Mouse (Mus musculus) cerebellum, postnatal 25 days (tissue): ENCODE measurements at regions not wholly inside any gene's neighbourhood (a gene's known extent, or its start where the extent isn't known, plus 50 kb on each side); places are given as distances from the start of the nearest gene placed in this dataset.

ENCODE experiments used
- DNase-seq, 2 experiments: peaks; one replicate each; pipeline ENCODE4 v3.0.0; 2021; ENCODE audit warnings: mixed read lengths in 2 of 2

DNA sequence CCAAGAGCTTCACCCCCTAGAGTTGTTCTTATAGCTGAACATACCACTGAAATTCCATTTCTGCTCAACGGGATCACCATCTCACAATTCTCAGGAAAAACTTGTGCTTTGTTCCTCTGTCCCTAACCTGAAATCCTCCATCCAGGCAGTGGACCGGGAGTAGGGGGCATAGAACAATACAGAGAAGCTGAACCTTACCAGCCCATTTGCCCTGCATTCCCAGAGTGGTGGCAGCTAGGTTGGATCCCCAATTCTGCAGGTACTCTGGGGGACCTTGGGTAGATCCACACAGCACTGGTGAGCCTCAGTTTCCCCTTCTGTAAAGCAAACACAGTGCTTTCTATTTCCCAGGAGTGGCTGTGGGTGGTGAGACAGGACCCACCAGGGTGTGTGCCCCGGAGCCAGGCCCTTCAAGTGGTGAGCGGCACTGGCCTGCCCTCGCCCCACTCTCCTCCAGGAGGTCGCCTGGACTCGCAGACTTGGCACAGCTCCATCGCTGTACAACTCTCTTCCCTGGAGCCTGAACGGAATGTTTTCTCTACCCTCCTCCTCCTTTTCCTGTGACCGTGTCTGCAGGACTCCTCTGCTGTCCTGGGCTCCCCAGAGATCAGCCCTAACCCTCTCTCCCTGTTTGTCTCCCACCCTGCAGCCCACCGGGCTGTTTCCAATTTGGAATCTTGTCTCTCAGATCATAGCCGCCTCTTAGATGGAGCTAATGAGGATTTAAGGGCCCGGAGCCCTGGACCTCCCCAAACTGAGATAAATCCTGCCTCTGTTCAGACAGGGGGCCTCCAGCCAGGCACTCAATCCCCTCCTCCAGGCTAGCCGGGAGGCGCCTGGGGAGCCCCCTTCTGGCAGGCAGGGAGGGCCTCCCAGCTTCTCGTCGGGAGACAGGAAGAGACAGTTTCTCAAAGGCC, 52.3 kb upstream of the Cux1 start:
- peak; percentile 11 to 22 for DNase-seq

DNA sequence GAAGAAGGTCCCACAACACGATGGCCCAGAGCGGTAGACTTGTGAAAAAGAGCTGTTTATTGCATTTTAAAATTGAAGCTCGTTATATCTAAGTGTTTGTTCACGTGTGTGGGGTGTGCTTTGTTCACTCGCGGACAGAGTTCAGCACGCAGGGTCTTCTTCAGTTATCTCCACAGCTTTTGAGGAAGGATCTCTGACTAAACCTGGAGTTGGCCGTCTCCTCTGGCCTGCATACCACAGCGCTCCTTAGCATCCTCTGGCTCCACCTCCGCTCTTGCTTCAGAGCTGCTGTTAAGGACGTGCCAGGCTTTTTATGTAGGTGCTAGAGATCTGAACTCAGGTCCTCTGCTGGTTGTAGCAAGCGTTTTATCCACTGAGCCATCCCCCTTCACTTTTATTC, 52.9 kb upstream of the Cux1 start:
- no peak for DNase-seq

DNA sequence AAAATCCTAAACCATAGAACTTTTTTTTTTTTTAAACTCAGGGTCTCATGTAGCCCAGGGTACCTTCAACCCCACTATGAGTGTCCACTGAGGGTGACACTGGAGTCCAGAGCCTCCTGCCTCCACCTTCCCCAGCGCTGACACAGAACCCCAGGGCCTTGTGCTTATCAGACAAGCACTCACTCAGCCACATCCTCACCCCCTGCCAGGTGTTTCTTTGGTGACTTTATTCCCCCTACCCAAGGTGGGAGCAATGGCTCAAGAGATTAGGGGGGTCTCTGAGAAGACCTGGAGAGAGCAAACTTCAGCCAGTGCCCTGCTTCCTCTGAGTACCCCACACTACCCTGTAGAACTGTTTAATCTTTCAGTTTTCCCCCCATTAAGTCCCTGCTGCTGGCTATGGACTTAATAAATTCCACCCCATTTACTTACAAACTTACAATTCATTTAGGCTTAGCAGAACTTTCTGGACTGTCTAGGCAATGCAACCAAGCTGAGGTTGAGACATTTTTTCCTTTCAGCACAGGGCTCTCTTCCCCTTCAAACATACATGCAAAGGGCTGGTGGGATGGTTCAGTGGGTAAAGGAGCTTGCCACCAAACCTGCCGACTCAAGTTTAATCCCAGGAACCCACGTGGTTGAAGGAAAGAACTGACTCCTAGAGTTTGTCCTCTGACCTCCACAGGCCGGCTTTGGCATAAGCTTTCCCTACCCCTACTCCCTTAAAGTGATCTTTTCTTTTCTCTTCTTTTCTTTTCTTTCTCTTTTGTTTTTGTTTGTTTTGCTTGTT, 54.2 kb upstream of the Cux1 start:
- no peak for DNase-seq

DNA sequence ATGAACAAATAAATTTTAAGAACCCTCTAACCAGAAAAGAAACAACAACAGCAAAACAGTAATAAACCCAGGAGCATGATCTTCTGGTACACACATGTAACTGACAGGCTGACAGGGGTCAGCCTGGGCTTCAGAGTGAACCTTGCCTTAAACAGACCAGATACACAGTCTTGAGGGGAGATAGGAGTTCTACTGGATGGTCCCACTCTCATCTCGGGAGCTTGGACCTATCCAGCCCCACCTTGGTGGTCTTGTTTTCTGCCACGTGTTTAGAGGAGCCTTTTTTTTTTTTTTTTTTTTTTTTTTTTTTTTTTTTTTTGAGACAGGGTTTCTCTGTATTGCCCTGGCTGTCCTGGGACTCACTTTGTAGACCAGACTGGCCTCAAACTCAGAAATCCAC, 54.9 kb upstream of the Cux1 start:
- no peak for DNase-seq

DNA sequence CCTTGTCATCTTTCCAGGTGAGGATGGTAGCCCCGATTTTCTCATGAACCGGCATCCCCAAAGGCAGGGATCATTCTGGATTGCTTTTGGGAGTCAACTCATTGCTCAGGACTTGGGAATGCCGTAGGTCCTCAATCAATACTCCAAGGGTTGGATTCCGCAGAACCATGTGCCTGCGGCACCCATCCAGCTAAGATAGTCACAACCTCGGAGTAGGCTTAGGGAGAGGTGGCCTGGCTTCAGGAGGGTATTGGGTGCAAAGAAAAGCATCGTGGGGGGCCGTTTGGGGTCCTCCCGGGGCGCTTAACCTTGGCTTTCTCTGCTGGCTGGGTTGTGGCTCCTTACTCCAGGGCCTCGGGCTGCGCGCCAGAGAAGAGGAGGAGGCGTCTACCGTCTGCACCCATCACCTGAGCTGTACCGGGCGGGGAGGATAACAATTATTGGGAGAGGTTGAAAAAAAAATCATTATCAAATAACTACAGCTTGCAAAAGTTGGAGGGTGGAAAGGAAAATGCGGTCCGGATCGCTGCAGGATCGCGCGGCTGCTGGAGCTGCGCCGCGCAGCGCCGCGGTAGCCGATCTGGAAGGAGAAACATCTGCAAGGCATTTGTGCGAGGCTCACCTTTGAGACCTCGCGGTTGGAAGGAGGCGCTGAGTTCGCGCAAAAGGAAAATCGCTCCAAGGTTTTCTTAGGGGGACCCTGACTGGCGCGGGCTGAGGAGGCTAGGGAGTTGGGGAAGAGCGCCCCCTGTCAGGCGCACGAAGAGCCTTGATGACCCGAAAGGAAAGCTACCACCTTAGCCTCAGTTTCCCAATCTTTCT, 55.6 kb upstream of the Cux1 start:
- peak; percentile 75 to 81 for DNase-seq

DNA sequence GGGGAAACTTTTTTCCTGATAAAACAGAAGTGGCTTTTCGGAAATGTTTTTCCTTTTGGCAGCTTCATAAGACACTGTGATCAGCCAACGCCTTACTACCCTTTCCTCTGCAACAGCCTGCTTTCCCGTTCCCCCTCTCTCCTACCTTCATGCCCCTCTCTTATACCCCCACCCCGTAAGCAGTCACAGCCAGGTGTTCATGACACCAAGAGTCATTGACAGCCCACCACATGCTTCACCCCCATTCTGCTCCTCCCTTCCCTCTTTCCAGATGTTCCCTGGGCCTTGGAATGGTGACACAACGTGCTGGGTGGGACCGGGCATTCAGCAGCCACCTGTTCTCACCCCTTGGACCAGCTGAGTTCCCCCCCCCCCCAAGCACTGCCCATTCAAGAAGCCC, 56.5 kb upstream of the Cux1 start:
- no peak for DNase-seq

- DNase-seq, result no peak
Measured at GRCm38 (mm10) chr5:136625176-136625991, 58.1 kb upstream of the Cux1 start.

DNA sequence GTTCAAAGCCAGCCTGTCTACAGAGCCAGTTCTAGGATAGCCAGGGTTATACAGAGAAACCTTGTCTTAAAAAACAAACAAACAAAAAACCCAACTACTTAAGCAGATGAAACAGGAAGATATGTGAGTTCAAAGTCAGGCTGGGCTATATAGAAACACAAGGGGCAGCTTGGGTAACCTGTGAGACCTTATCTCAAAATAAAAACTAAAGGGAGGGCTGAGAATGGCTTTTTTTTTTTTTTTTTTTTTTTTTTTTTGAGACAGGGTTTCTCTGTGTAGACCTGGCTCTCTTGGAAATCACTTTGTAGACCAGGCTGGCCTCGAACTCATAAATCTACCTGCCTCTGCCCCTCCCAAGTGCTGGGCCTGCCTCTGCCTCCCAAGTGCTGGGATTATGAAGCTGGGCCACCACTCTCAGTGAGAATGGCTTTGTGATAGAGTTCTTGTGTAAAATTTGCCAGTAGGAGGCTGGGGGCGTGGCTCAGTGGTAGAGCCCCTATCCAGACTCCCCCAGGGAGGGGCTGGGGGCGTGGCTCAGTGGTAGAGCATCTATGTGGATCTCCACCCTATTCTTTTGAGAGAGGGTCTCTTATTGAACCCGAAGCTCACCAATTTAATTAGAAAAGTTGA, 59.0 kb upstream of the Cux1 start:
- DNase-seq, result no peak

- DNase-seq, result no peak
Measured at GRCm38 (mm10) chr5:136626891-136627290, 59.6 kb upstream of the Cux1 start.

DNA sequence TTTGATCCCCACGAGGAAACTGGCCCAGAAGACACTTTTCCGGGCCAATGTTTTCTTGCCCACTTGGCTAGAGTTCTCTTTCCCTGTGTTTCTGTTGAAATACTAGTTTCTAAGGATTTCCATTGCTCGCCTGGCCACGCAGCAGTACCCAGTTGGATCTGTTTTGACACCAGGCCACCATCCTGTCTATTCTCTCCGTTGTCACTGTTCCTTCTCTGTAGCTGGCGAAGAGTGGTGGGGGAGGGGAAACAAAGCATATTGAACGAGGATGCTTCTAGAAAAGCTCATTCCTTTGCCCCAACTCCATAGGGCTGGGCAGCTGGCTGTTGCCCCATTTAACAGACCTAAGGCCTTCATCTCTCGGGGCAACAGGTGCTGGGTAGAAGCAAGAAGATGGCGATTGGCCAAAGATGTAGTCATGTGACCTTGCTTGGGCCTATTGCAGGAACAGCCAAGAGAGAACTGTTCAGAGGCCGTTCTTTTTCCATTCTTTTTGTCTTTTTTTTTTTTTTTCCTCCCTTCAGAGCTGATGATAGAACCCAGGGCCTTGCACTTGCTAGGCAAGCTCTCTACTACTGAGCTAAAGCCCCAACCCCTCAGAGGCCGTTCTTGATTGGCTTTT, 60.5 kb upstream of the Cux1 start:
- peak; percentile 12 to 46 for DNase-seq

DNA sequence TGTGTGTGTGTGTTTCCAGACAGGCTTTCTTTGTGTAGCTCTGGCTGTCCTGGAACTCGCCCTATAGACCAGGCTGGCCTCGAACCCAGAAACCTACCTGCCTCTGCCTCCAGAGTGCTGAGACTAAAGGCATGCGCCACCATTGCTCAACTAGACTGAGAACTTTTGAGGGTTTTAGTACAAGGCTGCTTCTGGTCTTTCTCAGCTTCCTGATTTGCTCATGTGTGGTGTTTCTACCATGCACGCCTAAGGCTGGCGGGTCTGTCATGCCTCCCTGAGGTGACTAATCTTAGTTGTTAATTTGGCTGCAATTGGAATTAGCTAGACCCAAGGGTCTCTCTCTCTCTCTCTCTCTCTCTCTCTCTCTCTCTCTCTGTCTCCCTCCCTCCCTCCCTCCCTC, 61.2 kb upstream of the Cux1 start:
- no peak for DNase-seq

GRCm38 (mm10) chr5:136632286-136632685, 60.7 kb upstream of the Myl10 start:
- DNase-seq, result no peak

DNA sequence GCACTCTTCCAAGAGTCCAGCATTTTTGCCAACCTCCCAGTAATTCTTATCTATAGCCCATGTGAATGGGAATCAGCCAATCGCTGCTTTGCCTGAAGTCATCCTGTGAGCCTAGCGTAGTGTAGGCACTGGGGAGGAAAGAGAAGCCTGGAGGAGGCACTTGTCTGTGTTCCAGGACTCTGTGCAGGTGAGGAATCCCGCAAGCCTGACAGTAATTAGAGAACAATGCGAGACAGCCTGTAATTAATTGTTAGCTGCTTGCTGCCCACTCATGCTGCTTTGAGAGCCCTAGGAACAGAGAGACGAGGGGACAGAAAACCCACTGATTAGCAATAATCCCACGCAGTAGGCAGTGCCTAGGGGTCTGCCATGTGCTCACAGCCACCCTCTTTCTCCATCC, 59.0 kb upstream of the Myl10 start:
- no peak for DNase-seq

DNA sequence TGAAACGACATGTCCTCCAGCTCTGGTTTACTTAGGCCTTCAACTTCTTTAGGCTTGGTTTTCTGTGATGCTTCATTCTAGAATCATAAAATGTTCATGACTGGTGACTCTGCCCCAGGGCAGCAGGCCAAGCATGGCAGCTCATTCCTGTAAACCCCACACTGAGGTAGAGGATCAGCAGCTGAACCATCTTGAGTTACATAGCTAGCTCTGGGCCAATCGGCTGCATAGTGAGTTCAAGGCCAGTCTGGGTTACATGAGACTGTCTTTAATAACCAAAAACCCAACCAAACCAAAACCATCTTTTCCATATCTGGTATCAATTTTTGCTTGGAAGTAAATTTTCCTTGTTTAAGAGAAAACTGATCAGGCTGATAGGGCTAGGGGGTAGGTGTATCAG, 57.8 kb upstream of the Myl10 start:
- no peak for DNase-seq

DNA sequence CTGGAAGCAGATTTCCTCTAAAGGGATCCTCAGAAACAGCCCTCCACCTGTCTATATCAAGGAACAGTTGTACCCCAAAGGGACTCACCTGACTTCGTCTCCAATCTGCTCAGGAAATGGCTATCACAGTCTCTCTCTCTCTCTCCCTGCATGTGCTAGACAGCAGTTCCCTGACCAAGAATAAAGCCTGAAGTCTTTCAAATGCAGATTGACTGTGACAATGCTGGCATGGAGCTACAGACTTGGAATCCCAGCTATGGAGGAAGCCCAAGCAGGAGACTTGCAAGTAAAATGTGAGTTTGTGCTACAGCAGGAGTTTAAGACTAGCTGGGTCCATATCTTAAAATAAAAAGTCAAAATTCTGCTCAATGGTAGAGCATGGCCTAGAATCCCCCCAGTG, 56.5 kb upstream of the Myl10 start:
- no peak for DNase-seq

GRCm38 (mm10) chr5:136637872-136638271, 55.1 kb upstream of the Myl10 start:
- no peak for DNase-seq

- no peak for DNase-seq
Measured at GRCm38 (mm10) chr5:136640871-136641619, 51.9 kb upstream of the Myl10 start.

GRCm38 (mm10) chr5:136642208-136642607, 50.7 kb upstream of the Myl10 start:
- DNase-seq, result no peak
